In the genomic region with DNA sequence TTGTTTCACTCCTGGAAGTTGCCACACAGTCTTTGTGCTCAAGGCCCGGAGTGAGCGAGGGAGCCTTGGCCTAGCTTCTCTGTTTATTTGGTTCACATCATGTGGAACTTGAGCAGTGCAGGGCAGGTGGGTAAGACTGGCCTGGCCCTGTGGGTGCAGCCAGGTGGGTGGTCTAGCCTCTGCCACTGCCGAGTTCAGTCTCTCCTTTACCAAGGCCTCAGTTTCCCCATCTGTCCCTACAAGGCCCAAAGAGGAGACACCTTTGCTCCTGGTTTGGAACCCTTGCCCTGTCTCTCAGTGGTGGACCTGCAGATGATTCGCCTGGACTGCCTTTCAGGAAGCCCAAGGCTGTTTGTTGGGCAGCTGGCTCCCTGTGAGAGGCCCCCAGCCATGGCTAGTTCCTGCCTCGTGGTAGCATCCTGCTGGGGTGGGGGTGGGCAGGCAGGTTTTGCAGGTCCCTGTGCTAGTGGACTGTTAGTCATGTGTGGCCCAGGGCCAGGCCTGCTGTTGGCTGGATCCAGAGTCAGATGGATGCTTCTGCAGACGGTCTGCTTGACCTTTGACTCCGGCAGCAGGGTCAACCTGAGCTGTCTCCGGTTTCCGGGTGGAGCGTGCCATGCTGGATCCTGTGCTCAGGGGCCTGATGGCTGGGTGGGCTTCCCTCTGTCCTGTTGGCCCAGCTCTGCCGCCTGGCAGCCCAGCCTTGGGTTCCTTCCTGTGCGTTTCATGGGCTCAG, we compare ENCODE assay signal across 9 mouse cellular contexts. TPM values are rescaled to one million over a fixed set of nuclear protein-coding genes. Genes with fewer than 3 reads are reported as not detected.
DNase-seq lines count a peak whose midpoint lies in the region; ATAC-seq lines count a peak whose summit lies in the region.
"Had no signal": no experiment of that assay in that cellular context is flagged by ENCODE, and none has a peak within 500 bp of the region (broad histone marks: within the 10 kb centered on the region; RNA-seq: fewer than 3 reads in every experiment).

No protein-coding gene starts in this region.

- H3K27me3 ChIP-seq in embryonic facial prominence, embryonic 12.5 days, result no peaks in the 10 kb centered on the region
- H3K27me3 ChIP-seq in kidney, embryonic 14.5 days (ENCODE audit: control insufficient read depth, insufficient read depth, low read length), result peaks cover 9% of the 10 kb centered on the region; the same call in 1 of the 2 replicates

- H3K9ac ChIP-seq in embryonic facial prominence, embryonic 12.5 days, result no peak overlapping the region
- no peak overlapping the region for H3K9ac ChIP-seq in kidney, embryonic 14.5 days (ENCODE audit: low read depth, low read length)

- intact Hi-C loops in gastrocnemius, postnatal 14 days (cut with DNase I; ENCODE audit: low total_unique reads), result no loop called here

- WGBS in embryonic facial prominence, embryonic 12.5 days, result 23% methylated on average over 12 of the region's 12 CpGs
- WGBS in kidney, embryonic 14.5 days, result 30% methylated on average over 12 of the region's 12 CpGs

- DNase-seq in adrenal gland, postnatal 10 days, result peak; percentile 71
- peak; percentile 58 for DNase-seq in lung, postnatal 10 days
- DNase-seq in thymus, postnatal 36 days, result no peak
- no peak for DNase-seq in urinary bladder, postnatal 10 days (ENCODE audit: low spot score)
- DNase-seq in gastrocnemius, postnatal 14 days, result no peak

- H3K4me3 ChIP-seq in embryonic facial prominence, embryonic 12.5 days, result no peak overlapping the region
- no peak overlapping the region for H3K4me3 ChIP-seq in kidney, embryonic 14.5 days (ENCODE audit: low read length)
- H3K4me3 ChIP-seq: myocyte had no signal

- peak overlapping the region; percentile 67 for H3K27ac ChIP-seq in embryonic facial prominence, embryonic 12.5 days
- H3K27ac ChIP-seq in kidney, embryonic 14.5 days (ENCODE audit: low read depth, low read length), result peak overlapping the region; percentile 26

- peaks cover 72% of the 10 kb centered on the region for H3K4me1 ChIP-seq in embryonic facial prominence, embryonic 12.5 days
- H3K4me1 ChIP-seq in kidney, embryonic 14.5 days (ENCODE audit: control insufficient read depth, insufficient read depth, low read length), result peaks cover 32% of the 10 kb centered on the region

- no peaks in the 10 kb centered on the region for H3K36me3 ChIP-seq in embryonic facial prominence, embryonic 12.5 days
- no peaks in the 10 kb centered on the region for H3K36me3 ChIP-seq in kidney, embryonic 14.5 days (ENCODE audit: control insufficient read depth, insufficient read depth, low read length)

- no peak for ATAC-seq in embryonic facial prominence, embryonic 12.5 days (ENCODE audit: insufficient number of reproducible peaks, insufficient read depth, low FRiP score, low TSS enrichment)
- ATAC-seq in kidney, embryonic 14.5 days (ENCODE audit: low FRiP score, low TSS enrichment), result peak; percentile 24; the same call in 1 of the 2 replicates
- no peak for ATAC-seq in monocyte, adult 5-6 weeks (replicated peaks; ENCODE audit: insufficient number of reproducible peaks, low FRiP score, low TSS enrichment, poor library complexity, severe bottlenecking)

- H3K9me3 ChIP-seq in embryonic facial prominence, embryonic 12.5 days, result no peaks in the 10 kb centered on the region
- H3K9me3 ChIP-seq in kidney, embryonic 14.5 days (ENCODE audit: control insufficient read depth, low read length), result no peaks in the 10 kb centered on the region

- no peak overlapping the region for H3K4me2 ChIP-seq in embryonic facial prominence, embryonic 12.5 days (replicated peaks)
- 0 out of 2 replicates have a peak overlapping the region, but pooled peaks have one; percentile 5 for H3K4me2 ChIP-seq in kidney, embryonic 14.5 days (replicated peaks; ENCODE audit: low read depth, low read length)

RNA-seq across cellular contexts. Expression of a gene that starts 5.4 kb away (rescaled TPM):
- 10 to 100 TPM; 20.0 to 25.4 TPM for total RNA-seq in adrenal gland, postnatal 10 days (2021)
- polyA plus RNA-seq in embryonic facial prominence, embryonic 12.5 days (2016; fragmentation: Nextera tagmentation; extraction: Ambion mirVana), result 5.0 and 5.6 TPM in 2 replicates
- polyA plus RNA-seq in kidney, embryonic 14.5 days (2014; fragmentation: Nextera tagmentation; extraction: Ambion mirVana), result 2.2 and 3.8 TPM in 2 replicates
- total RNA-seq in gastrocnemius, postnatal 14 days (2021), result 1 to 10 TPM; 8.2 to 8.6 TPM
- not detected in 3 replicates for total RNA-seq in monocyte, adult 5-6 weeks (2017)

RNA-seq across cellular contexts. Expression of a gene that starts 44.9 kb away (rescaled TPM):
- total RNA-seq in adrenal gland, postnatal 10 days (2021), result 10 to 100 TPM; 24.1 to 26.0 TPM
- polyA plus RNA-seq in embryonic facial prominence, embryonic 12.5 days (2016; fragmentation: Nextera tagmentation; extraction: Ambion mirVana), result 1.3 and 1.5 TPM in 2 replicates
- polyA plus RNA-seq in kidney, embryonic 14.5 days (2014; fragmentation: Nextera tagmentation; extraction: Ambion mirVana), result 1.1 TPM in 2 replicates
- not detected for total RNA-seq in gastrocnemius, postnatal 14 days (2021)
- total RNA-seq in monocyte, adult 5-6 weeks (2017), result not detected in 3 replicates

Comparison
In these comparisons a context has a peak if more than half of its experiments do, and no peak if none do; other contexts are left out.
1. DNase-seq: peak in adrenal gland, postnatal 10 days (single experiment) and lung, postnatal 10 days (single experiment); none in thymus, postnatal 36 days (0 of 2), urinary bladder, postnatal 10 days (single experiment) and gastrocnemius, postnatal 14 days (single experiment).
2. RNA of a gene that starts 44.9 kb away (total RNA-seq): 24.1 to 26.0 TPM in adrenal gland, postnatal 10 days; not detected in gastrocnemius, postnatal 14 days and not detected in monocyte, adult 5-6 weeks; every median in the first group is over 10 times any median in the second.